Mouse (Mus musculus): ENCODE results near the gene Trim9.

DNA sequence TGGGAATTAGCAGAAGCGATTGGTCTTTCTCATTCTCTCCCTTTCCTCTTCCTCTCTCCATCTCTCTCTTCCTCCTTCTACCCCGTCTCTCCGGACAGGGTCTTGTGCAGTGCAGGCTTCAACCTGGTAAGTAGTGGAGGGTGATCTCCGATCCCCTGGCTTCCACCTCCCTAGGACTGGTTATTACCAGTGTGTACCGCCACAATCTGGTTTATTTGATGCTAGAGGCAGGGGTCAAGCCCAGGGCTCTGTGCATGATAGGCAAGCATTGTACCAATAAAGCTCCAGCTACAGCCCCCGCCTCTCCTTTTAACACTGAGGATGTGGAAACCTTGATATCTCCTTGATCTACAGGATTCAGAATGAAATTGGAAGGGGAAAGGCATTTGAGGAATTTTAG lies 133.8 kb downstream of the Trim9 start:
- TF ChIP-seq CTCF (IDR thresholded peaks at IDR 0.05; ENCODE audit: low read depth) = no peak
- TF ChIP-seq EP300 (optimal IDR thresholded peaks at IDR 0.05) = no peak

Measured in stomach, postnatal 0 days (tissue).